Mouse (Mus musculus) thymus, postnatal 25 days (tissue): ENCODE results near the gene Ptpn14.

ENCODE experiments used
- DNase-seq: peaks from one replicate; pipeline ENCODE4 v3.0.0; 2022

The Ptpn14 gene

DNA sequence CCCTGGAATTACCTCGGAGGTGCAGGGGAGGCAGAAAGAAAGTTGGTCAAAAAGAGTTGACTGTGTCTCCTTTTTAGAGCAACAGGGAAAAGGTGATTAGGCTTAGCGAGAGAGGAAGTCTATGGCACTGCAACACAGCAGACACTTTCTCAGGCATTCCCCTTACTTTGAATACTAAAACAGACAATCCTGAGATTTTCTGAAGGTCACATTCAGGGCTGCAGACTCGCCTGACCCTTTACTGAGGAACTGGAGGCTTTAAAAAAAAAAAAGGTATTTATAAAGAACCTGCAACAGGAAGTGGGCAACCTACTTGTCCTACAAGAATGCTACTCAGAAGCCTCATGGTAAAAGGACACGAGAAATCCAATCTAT is 189.0 kb downstream of the Ptpn14 start:
- no peak for DNase-seq

- no peak for DNase-seq
Observed at GRCm38 (mm10) chr1:189919756-189920155, 191.7 kb downstream of the Ptpn14 start.

DNA sequence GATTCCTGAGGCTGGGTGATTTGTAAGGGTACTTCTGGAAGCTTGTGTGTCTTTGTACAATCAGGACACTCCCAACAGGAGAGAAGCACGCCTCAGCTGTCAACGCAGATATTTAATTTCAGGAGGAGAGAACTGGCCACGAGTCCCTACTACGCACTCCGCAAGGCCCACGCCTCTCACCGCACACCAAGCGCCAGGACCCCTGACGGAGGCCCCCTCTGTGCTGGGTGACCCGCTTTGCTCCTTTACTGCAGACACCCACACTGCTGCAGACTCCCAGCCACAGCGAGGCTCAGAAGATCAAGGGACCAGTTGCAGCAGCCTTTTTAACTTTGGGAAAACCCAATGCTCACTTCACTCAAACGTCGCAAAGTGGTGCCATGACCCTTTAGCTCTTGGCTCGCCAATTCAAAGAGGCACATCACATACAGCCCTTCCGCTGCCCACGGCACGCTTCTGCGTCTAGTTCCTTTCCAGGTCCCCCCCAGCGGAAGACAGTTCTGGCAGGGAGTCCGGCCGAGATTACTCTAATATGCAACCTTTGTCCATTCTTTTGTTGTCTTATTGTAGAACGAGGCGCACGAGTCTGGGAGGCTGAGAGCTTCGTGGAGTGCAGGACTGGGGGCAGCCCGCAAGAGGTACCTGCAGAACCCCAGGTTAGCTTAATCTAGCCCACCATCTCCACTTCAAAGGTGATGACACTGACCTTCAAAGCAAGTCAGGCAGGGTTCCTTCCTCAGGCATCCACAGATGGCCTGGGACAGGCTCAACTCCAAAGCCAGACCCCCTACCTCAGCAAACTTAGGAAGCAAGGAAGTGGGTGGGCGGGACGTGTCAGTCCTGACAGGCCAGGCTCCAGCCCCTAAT is 192.9 kb downstream of the Ptpn14 start:
- no peak for DNase-seq

DNA sequence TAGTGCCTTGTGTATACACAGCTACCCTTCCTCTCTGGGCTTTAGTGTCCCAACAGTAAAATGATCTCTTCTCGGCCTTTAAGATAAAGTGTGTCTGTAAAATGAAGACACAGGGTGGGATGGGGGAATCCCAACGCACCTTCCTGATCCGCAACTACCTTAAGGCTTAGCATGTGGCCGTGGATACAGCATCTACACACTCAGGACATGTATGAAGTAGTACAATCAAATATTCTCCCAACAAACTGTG is 193.4 kb downstream of the Ptpn14 start:
- no peak for DNase-seq

- DNase-seq: peak; percentile 62
Observed at GRCm38 (mm10) chr1:189921818-189922592, 193.9 kb downstream of the Ptpn14 start, which contains the start of gene Smyd2. Gene Smyd2 (minus strand): TSS chr1:189922363.

DNA sequence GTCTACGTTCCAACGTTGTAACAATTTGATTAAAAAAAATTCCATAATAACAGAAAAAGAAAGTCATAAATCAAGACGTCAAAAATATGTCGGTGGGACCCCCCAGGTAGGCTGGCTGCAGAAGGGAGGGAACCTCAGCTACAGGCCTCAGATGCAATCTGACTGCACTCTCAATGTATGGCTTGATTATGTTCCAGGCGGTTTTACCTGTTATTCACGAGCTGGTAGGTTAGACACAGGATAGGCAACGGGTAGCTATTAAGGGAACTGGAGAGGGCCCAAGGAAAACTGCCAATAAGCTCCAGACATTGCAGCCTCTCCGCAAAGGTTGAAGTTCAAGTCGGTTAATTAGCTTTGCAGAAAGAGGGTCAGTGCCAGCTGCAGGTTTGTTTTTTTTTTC is 194.7 kb downstream of the Ptpn14 start:
- DNase-seq: no peak

GRCm38 (mm10) chr1:189923157-189923556 is 195.1 kb downstream of the Ptpn14 start:
- no peak for DNase-seq

DNA sequence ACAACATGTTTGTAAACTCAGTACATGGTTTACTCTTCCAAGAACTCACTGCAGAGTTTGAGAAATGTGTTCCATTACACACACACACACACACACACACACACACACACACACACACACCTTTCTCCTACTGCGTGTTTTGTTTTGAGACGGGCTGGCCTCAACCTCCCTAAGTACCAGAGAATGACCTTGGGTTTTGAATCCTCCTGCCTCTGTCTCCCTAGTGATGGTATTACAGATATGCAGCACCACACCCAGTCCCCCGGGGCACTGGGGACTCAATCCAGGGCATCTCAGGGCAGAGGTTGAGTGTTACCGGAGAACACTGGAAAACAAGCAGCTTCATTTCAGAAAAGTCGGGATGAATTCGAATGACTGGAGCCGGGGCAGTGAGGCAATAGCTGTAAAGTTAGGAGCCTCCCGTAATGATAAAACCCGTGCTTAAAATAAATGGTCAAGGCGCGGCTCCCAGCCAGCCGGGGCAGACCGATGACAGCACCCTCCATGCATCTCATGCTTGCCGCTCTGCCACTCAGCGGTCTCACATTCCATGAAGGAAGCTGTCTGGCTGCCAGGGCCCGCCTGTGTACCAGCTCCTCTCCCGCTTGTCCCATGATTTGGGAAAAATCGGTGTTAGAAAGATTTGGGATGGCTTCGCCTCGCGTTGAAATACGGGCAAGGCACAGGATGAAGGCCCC is 196.0 kb downstream of the Ptpn14 start:
- DNase-seq: no peak

- DNase-seq: no peak
Observed at GRCm38 (mm10) chr1:189926279-189926678, 198.2 kb downstream of the Ptpn14 start.
